Mouse (Mus musculus): ENCODE measurements around the gene Asb15. TPM values are rescaled to one million over a fixed set of nuclear protein-coding genes. Genes with fewer than 3 reads are reported as not detected.

Gene Asb15
- polyA plus RNA-seq, 1 experiment from 2014 or later = 0.18 TPM

- Histone ChIP-seq H3K27me3 (no peaks in the 10 kb centered on the region), H3K27ac (no peak overlapping the region), H3K4me3 (replicated peaks) (no peak overlapping the region), H3K9me3 (replicated peaks) (0 out of 2 replicates have a peak, but pooled peaks cover 2% of the 10 kb centered on the region), H3K36me3 (no peaks in the 10 kb centered on the region), H3K4me1 (no peaks in the 10 kb centered on the region), H3K9ac (no peak overlapping the region), H3K4me2 (no peak overlapping the region)
- no peak for ATAC-seq (replicated peaks; ENCODE audit: low FRiP score)
- WGBS = 86% methylated on average over 1 of the region's 1 CpGs
These were observed 41.8 kb downstream of the Asb15 start for GRCm38 (mm10) chr6:24569711-24570110.

DNA sequence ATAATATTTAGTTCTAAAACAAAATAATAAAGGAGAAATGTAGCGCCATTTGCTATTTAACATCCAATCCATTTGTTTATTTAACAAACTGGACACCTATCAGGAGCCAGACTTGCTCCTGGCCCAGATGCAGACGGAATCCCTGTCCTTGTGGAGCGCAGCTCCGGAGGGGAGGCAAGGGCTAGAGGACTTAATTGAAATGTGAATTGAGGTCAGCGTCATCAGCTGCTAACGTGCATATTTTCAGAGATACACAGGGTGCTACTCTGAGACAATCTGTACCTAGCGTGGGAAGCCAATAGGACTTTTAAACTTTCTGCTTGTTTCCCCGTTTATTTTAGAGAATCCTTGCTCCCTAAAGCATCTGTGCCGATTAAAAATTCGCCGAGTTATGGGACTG lies 42.3 kb downstream of the Asb15 start:
- Histone ChIP-seq H3K36me3 (no peaks in the 10 kb centered on the region), H3K9ac (no peak overlapping the region), H3K27me3 (no peaks in the 10 kb centered on the region), H3K9me3 (replicated peaks) (0 out of 2 replicates have a peak, but pooled peaks cover 2% of the 10 kb centered on the region), H3K4me3 (replicated peaks) (no peak overlapping the region), H3K4me2 (no peak overlapping the region), H3K27ac (no peak overlapping the region), H3K4me1 (no peaks in the 10 kb centered on the region)
- 78% methylated on average over 11 of the region's 11 CpGs for WGBS
- no peak for ATAC-seq (replicated peaks; ENCODE audit: low FRiP score)

DNA sequence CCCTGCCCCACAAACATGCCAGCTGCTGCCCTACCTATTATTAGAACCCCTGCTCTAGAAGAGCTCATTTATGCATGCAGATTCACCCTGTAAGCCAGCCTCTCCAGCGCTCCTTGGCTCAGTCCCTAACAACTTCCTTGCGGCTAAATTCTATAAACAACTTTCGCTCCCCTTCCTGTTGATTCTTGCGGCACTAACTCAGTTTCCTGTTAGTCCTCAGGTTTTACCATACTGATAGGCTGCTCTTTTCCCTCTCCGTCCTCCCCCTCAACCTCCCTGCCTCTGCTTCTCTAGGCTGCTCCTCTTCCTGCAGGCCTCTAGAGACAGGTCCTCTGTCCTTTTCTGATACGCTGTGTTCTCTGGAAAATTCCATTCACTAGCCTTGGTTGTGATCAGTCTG lies 43.2 kb downstream of the Asb15 start:
- peak; percentile 43; the same call in 1 of the 2 replicates for ATAC-seq (replicated peaks; ENCODE audit: low FRiP score)
- H3K27me3 ChIP-seq = no peaks in the 10 kb centered on the region
- no peaks in the 10 kb centered on the region for H3K4me1 ChIP-seq
- H3K27ac ChIP-seq = peak overlapping the region; percentile 28; the same call in 1 of the 2 replicates
- H3K9me3 ChIP-seq (replicated peaks) = 0 out of 2 replicates have a peak, but pooled peaks cover 2% of the 10 kb centered on the region
- no peak overlapping the region for H3K4me3 ChIP-seq (replicated peaks)
- 78% methylated on average over 6 of the region's 6 CpGs for WGBS
- no peak overlapping the region for H3K4me2 ChIP-seq
- no peak overlapping the region for H3K9ac ChIP-seq
- H3K36me3 ChIP-seq = no peaks in the 10 kb centered on the region

- Histone ChIP-seq H3K4me3 (replicated peaks) (no peak overlapping the region), H3K9me3 (replicated peaks) (0 out of 2 replicates have a peak, but pooled peaks cover 2% of the 10 kb centered on the region), H3K27me3 (no peaks in the 10 kb centered on the region), H3K36me3 (no peaks in the 10 kb centered on the region), H3K4me2 (no peak overlapping the region), H3K4me1 (no peaks in the 10 kb centered on the region), H3K9ac (no peak overlapping the region), H3K27ac (no peak overlapping the region)
- no peak for ATAC-seq (replicated peaks; ENCODE audit: low FRiP score)
- 83% methylated on average over 14 of the region's 14 CpGs for WGBS
These were observed 44.5 kb downstream of the Asb15 start for GRCm38 (mm10) chr6:24572431-24572830.

DNA sequence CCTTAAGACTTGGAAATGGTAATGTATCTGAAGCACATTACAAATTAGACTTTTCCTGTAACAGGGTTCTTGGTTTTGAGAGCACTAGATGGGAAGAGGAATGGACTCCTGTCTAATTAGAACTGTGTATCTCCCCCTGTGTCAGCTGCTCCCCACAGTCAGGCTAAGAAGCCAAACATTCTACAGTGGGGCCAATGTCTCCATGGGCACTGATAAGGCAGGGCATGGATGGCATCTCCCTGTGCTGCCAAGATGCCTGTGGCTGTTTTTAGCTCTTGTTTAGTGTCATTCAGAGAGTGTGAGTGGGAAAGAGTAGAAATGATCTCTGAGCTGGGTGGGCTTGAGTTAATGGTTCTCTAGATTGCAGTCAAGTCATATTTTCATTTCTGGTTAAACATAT lies 45.4 kb downstream of the Asb15 start:
- Histone ChIP-seq H3K4me1 (no peaks in the 10 kb centered on the region), H3K27me3 (no peaks in the 10 kb centered on the region), H3K36me3 (no peaks in the 10 kb centered on the region), H3K9me3 (replicated peaks) (0 out of 2 replicates have a peak, but pooled peaks cover 2% of the 10 kb centered on the region), H3K4me3 (replicated peaks) (no peak overlapping the region), H3K27ac (no peak overlapping the region), H3K9ac (no peak overlapping the region), H3K4me2 (no peak overlapping the region)
- no peak for ATAC-seq (replicated peaks; ENCODE audit: low FRiP score)

DNA sequence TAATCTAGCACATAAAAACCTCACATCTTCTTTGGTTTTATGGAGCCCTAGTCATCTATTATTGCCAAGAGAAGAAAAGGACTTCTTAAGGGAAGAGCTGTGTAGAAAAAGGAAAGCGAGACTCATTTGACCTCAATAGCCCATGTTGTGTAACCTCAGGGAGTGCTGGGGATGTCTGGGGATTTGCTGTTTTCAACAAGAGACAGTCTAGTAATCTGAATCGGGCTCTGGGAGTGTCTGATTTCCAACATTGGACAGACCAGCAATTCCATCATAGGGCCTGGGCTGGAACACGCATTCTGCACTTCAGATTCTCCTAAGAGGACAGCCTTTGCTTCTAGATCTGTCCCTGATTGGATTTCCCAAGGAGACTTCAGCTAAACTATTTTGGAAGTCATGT lies 55.5 kb downstream of the Asb15 start:
- H3K27me3 ChIP-seq = no peaks in the 10 kb centered on the region
- peaks cover 9% of the 10 kb centered on the region for H3K4me1 ChIP-seq
- no peaks in the 10 kb centered on the region for H3K9me3 ChIP-seq (replicated peaks)
- no peak for ATAC-seq (replicated peaks; ENCODE audit: low FRiP score)
- no peak overlapping the region for H3K4me3 ChIP-seq (replicated peaks)
- no peaks in the 10 kb centered on the region for H3K36me3 ChIP-seq
- no peak overlapping the region for H3K4me2 ChIP-seq
- 77% methylated on average over 3 of the region's 3 CpGs for WGBS
- H3K9ac ChIP-seq = no peak overlapping the region
- no peak overlapping the region for H3K27ac ChIP-seq

- no peak overlapping the region for H3K9ac ChIP-seq
- H3K4me3 ChIP-seq (replicated peaks) = no peak overlapping the region
- H3K27ac ChIP-seq = peak overlapping the region; percentile 72
- peaks cover 9% of the 10 kb centered on the region for H3K4me1 ChIP-seq
- H3K4me2 ChIP-seq = no peak overlapping the region
- 47% methylated on average over 10 of the region's 10 CpGs for WGBS
- no peaks in the 10 kb centered on the region for H3K36me3 ChIP-seq
- no peaks in the 10 kb centered on the region for H3K27me3 ChIP-seq
- peak; percentile 41 for ATAC-seq (replicated peaks; ENCODE audit: low FRiP score)
- H3K9me3 ChIP-seq (replicated peaks) = no peaks in the 10 kb centered on the region
These were observed 57.7 kb downstream of the Asb15 start for GRCm38 (mm10) chr6:24585431-24586310.

DNA sequence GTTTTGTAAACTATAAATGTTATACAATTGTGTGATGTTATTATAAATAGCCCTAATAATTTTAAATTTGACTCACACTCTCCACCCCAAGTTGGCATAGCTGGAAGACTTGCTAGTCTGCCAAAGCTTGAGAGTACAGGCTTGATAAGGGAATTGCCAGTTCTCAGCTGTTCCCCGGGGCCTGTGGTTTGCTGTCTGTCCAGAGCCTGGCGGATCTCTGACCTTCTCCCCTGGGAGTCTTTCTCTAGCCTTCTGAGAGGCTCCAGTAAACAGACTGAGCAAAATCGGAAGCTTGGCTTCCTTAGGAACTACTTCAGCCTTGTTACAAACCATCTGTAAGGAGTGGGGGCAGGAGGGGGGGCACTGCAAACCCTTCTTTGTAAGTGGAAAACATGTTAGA lies 58.9 kb downstream of the Asb15 start:
- ATAC-seq (replicated peaks; ENCODE audit: low FRiP score) = peak; percentile 60; the same call in 1 of the 2 replicates
- peak overlapping the region; percentile 72 for H3K27ac ChIP-seq

GRCm38 (mm10) chr6:24590282-24590681 lies 62.3 kb downstream of the Asb15 start:
- no peaks in the 10 kb centered on the region for H3K36me3 ChIP-seq
- H3K27ac ChIP-seq = no peak overlapping the region
- H3K4me2 ChIP-seq = no peak overlapping the region
- WGBS = 92% methylated on average over 5 of the region's 5 CpGs
- H3K4me1 ChIP-seq = peaks cover 12% of the 10 kb centered on the region
- no peaks in the 10 kb centered on the region for H3K9me3 ChIP-seq (replicated peaks)
- H3K4me3 ChIP-seq (replicated peaks) = no peak overlapping the region
- no peak overlapping the region for H3K9ac ChIP-seq
- no peaks in the 10 kb centered on the region for H3K27me3 ChIP-seq
- no peak for ATAC-seq (replicated peaks; ENCODE audit: low FRiP score)

More for the DNA sequence above, 58.9 kb downstream of the Asb15 start:
- Histone ChIP-seq H3K27me3 (no peaks in the 10 kb centered on the region), H3K4me1 (peaks cover 11% of the 10 kb centered on the region), H3K4me2 (no peak overlapping the region), H3K36me3 (no peaks in the 10 kb centered on the region), H3K9ac (no peak overlapping the region), H3K9me3 (replicated peaks) (no peaks in the 10 kb centered on the region), H3K4me3 (replicated peaks) (no peak overlapping the region)
- WGBS = 25% methylated on average over 3 of the region's 3 CpGs

GRCm38 (mm10) chr6:24591525-24592218 lies 63.7 kb downstream of the Asb15 start:
- H3K27me3 ChIP-seq = no peaks in the 10 kb centered on the region
- H3K27ac ChIP-seq = peak overlapping the region; percentile 51
- H3K36me3 ChIP-seq = no peaks in the 10 kb centered on the region
- no peaks in the 10 kb centered on the region for H3K9me3 ChIP-seq (replicated peaks)
- no peak overlapping the region for H3K9ac ChIP-seq
- peak; percentile 90 for ATAC-seq (replicated peaks; ENCODE audit: low FRiP score)
- H3K4me2 ChIP-seq = no peak overlapping the region
- peaks cover 8% of the 10 kb centered on the region for H3K4me1 ChIP-seq
- H3K4me3 ChIP-seq (replicated peaks) = no peak overlapping the region
- WGBS = 44% methylated on average over 10 of the region's 10 CpGs

- Histone ChIP-seq H3K9me3 (replicated peaks) (no peaks in the 10 kb centered on the region), H3K9ac (no peak within 1 kb of the TSS), H3K27me3 (no peaks in the 10 kb centered on the region), H3K4me1 (no peaks in the 10 kb centered on the region), H3K36me3 (no peaks in the 10 kb centered on the region), H3K4me3 (replicated peaks) (no peak within 1 kb of the TSS), H3K4me2 (no peak within 1 kb of the TSS), H3K27ac (no peak within 1 kb of the TSS)
- ATAC-seq (replicated peaks; ENCODE audit: low FRiP score) = no peak
- WGBS = 74% methylated on average over 10 of the region's 10 CpGs
These were observed 69.6 kb downstream of the Asb15 start, which contains the start of gene Lmod2 for GRCm38 (mm10) chr6:24597500-24597899. TSS of gene Lmod2 (plus strand) at chr6:24597762.

DNA sequence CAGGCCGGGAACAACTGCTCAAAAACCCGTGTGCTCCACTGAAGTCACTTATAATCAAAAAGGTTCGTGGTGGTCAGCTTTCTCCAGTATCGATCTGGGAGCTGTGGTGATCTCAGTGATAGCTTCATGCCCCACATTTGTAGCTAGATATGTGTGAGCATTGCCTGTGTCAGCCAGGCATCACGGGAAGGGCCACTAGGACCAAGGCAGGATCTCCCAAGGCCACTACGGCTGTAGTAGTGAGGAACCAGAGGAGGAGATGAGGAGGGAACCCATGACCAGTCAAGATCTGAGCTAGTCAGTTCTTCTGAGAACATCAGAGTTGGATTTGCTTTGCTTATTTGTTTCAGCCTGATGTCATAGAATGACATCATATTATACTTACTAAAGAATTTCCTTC lies 71.2 kb downstream of the Asb15 start:
- Histone ChIP-seq H3K4me2 (no peak overlapping the region), H3K27ac (no peak overlapping the region), H3K4me3 (replicated peaks) (no peak overlapping the region), H3K36me3 (no peaks in the 10 kb centered on the region), H3K9ac (no peak overlapping the region), H3K9me3 (replicated peaks) (no peaks in the 10 kb centered on the region), H3K27me3 (no peaks in the 10 kb centered on the region), H3K4me1 (no peaks in the 10 kb centered on the region)
- ATAC-seq (replicated peaks; ENCODE audit: low FRiP score) = no peak
- 94% methylated on average over 6 of the region's 6 CpGs for WGBS
